Mouse (Mus musculus): ENCODE results near the gene Gm9745. TPM values are rescaled to one million over a fixed set of nuclear protein-coding genes. Genes with fewer than 3 reads are reported as not detected.
"Not testable (repeated sequence)": the region's sequence is repeated elsewhere in the genome, so short reads cannot be mapped to it uniquely, and the experiment has no call there.

Gm9745 gene
- polyA plus RNA-seq, 1 experiment from 2014 or later = not detected

- H3K36me3 ChIP-seq (ENCODE audit: control insufficient read depth, insufficient read depth, low read length); H3K4me1 ChIP-seq (replicated peaks; ENCODE audit: control insufficient read depth, insufficient read depth, low read length); H3K9ac ChIP-seq (ENCODE audit: low read depth, low read length); H3K27me3 ChIP-seq (ENCODE audit: control insufficient read depth, insufficient read depth, low read length); H3K4me3 ChIP-seq (ENCODE audit: low read depth, low read length); H3K4me2 ChIP-seq (replicated peaks; ENCODE audit: low read depth, low read length); ATAC-seq (ENCODE audit: low FRiP score); H3K27ac ChIP-seq (ENCODE audit: low read depth, low read length); H3K9me3 ChIP-seq (ENCODE audit: control insufficient read depth, low read length); DNase-seq (ENCODE audit: low spot score): not testable (repeated sequence)
- 67% methylated on average over 1 of the region's 5 CpGs for WGBS
Observed at GRCm38 (mm10) chr13:8941701-8942100, 6.3 kb downstream of the Gm9745 start.

GRCm38 (mm10) chr13:8941110-8941509 lies 6.9 kb downstream of the Gm9745 start:
- WGBS = 87% methylated on average over 4 of the region's 4 CpGs
- not testable (repeated sequence) for H3K27me3 ChIP-seq (ENCODE audit: control insufficient read depth, insufficient read depth, low read length); H3K4me3 ChIP-seq (ENCODE audit: low read depth, low read length); DNase-seq (ENCODE audit: low spot score); H3K9me3 ChIP-seq (ENCODE audit: control insufficient read depth, low read length); ATAC-seq (ENCODE audit: low FRiP score); H3K4me1 ChIP-seq (replicated peaks; ENCODE audit: control insufficient read depth, insufficient read depth, low read length); H3K27ac ChIP-seq (ENCODE audit: low read depth, low read length); H3K36me3 ChIP-seq (ENCODE audit: control insufficient read depth, insufficient read depth, low read length); H3K4me2 ChIP-seq (replicated peaks; ENCODE audit: low read depth, low read length); H3K9ac ChIP-seq (ENCODE audit: low read depth, low read length)

- not testable (repeated sequence) for ATAC-seq (ENCODE audit: low FRiP score); H3K4me1 ChIP-seq (replicated peaks; ENCODE audit: control insufficient read depth, insufficient read depth, low read length); H3K4me3 ChIP-seq (ENCODE audit: low read depth, low read length); H3K9ac ChIP-seq (ENCODE audit: low read depth, low read length); H3K9me3 ChIP-seq (ENCODE audit: control insufficient read depth, low read length); H3K27ac ChIP-seq (ENCODE audit: low read depth, low read length); DNase-seq (ENCODE audit: low spot score); H3K36me3 ChIP-seq (ENCODE audit: control insufficient read depth, insufficient read depth, low read length); H3K4me2 ChIP-seq (replicated peaks; ENCODE audit: low read depth, low read length); H3K27me3 ChIP-seq (ENCODE audit: control insufficient read depth, insufficient read depth, low read length)
- 84% methylated on average over 6 of the region's 6 CpGs for WGBS
Observed at GRCm38 (mm10) chr13:8937611-8938140, 10.4 kb downstream of the Gm9745 start.

- H3K9me3 ChIP-seq (ENCODE audit: control insufficient read depth, low read length) = no peaks in the 10 kb centered on the region
- H3K4me2 ChIP-seq (replicated peaks; ENCODE audit: low read depth, low read length) = no peak overlapping the region
- 63% methylated on average over 2 of the region's 2 CpGs for WGBS
- DNase-seq (ENCODE audit: low spot score) (no peak), ATAC-seq (ENCODE audit: low FRiP score) (no peak)
- no peak overlapping the region for H3K4me3 ChIP-seq (ENCODE audit: low read depth, low read length)
- no peak overlapping the region for H3K27ac ChIP-seq (ENCODE audit: low read depth, low read length)
- H3K27me3 ChIP-seq (ENCODE audit: control insufficient read depth, insufficient read depth, low read length) = no peaks in the 10 kb centered on the region
- no peaks in the 10 kb centered on the region for H3K36me3 ChIP-seq (ENCODE audit: control insufficient read depth, insufficient read depth, low read length)
- H3K4me1 ChIP-seq (replicated peaks; ENCODE audit: control insufficient read depth, insufficient read depth, low read length) = no peaks in the 10 kb centered on the region
- no peak overlapping the region for H3K9ac ChIP-seq (ENCODE audit: low read depth, low read length)
Observed at GRCm38 (mm10) chr13:8933499-8933898, 14.5 kb downstream of the Gm9745 start.

GRCm38 (mm10) chr13:8913890-8914289 lies 34.1 kb downstream of the Gm9745 start:
- not testable (repeated sequence) for H3K36me3 ChIP-seq (ENCODE audit: control insufficient read depth, insufficient read depth, low read length); H3K9me3 ChIP-seq (ENCODE audit: control insufficient read depth, low read length); H3K4me1 ChIP-seq (replicated peaks; ENCODE audit: control insufficient read depth, insufficient read depth, low read length); H3K9ac ChIP-seq (ENCODE audit: low read depth, low read length); H3K4me2 ChIP-seq (replicated peaks; ENCODE audit: low read depth, low read length); H3K27ac ChIP-seq (ENCODE audit: low read depth, low read length); H3K27me3 ChIP-seq (ENCODE audit: control insufficient read depth, insufficient read depth, low read length); DNase-seq (ENCODE audit: low spot score); H3K4me3 ChIP-seq (ENCODE audit: low read depth, low read length); ATAC-seq (ENCODE audit: low FRiP score)
- WGBS = 91% methylated on average over 8 of the region's 8 CpGs

- DNase-seq (ENCODE audit: low spot score); H3K9me3 ChIP-seq (ENCODE audit: control insufficient read depth, low read length); H3K27me3 ChIP-seq (ENCODE audit: control insufficient read depth, insufficient read depth, low read length); H3K4me2 ChIP-seq (replicated peaks; ENCODE audit: low read depth, low read length); H3K4me1 ChIP-seq (replicated peaks; ENCODE audit: control insufficient read depth, insufficient read depth, low read length); H3K36me3 ChIP-seq (ENCODE audit: control insufficient read depth, insufficient read depth, low read length); H3K27ac ChIP-seq (ENCODE audit: low read depth, low read length); H3K4me3 ChIP-seq (ENCODE audit: low read depth, low read length); ATAC-seq (ENCODE audit: low FRiP score); H3K9ac ChIP-seq (ENCODE audit: low read depth, low read length): not testable (repeated sequence)
- WGBS = 93% methylated on average over 2 of the region's 2 CpGs
Observed at GRCm38 (mm10) chr13:8905986-8906385, 42.0 kb downstream of the Gm9745 start.

Other genes starting within 250 kb of the Gm9745 start
- gene Wdr37, start 76.3 kb downstream of the Gm9745 start, polyA plus RNA-seq (2014; fragmentation: Nextera tagmentation; extraction: Ambion mirVana) = 48.2 and 54.0 TPM in 2 replicates
- gene Idi1, start 62.7 kb downstream of the Gm9745 start, polyA plus RNA-seq (2014; fragmentation: Nextera tagmentation; extraction: Ambion mirVana) = 165 and 176 TPM in 2 replicates
- not detected in 2 replicates for gene Idi2, start 4.6 kb upstream of the Gm9745 start, polyA plus RNA-seq (2014; fragmentation: Nextera tagmentation; extraction: Ambion mirVana)
- gene Gtpbp4, start 47.9 kb upstream of the Gm9745 start, polyA plus RNA-seq (2014; fragmentation: Nextera tagmentation; extraction: Ambion mirVana) = 110 and 113 TPM in 2 replicates
- gene Larp4b, start 145.7 kb upstream of the Gm9745 start, polyA plus RNA-seq (2014; fragmentation: Nextera tagmentation; extraction: Ambion mirVana) = 35.3 and 36.0 TPM in 2 replicates

Data from hindbrain, embryonic 11.5 days (tissue).